Mouse (Mus musculus): ENCODE data around the gene Phospho2.

DNA sequence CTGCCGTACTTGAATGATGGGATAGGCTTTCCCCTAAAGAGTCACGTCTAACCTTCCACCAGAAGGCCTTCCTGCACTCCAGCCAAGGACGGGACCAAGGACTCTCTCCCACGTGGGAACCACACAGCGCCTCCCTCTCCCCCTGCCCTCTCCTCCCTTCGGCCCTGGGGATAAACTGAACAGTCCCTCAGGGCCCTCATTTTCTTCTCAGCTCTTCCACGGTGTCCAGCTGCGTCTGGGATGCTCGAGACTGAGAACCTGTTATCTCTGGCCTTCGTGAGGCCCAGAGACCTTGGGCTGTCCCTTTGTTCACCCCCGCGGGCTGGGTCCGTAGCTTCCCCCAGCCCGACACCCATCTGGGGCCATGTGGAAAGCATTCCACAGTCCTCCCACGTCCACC is 20.7 kb downstream of the Phospho2 start:
- no peak for TF ChIP-seq POLR2A (IDR thresholded peaks at IDR 0.05; ENCODE audit: control insufficient read depth, extremely low read depth, insufficient read depth, low read length, poor library complexity)
- no peak for TF ChIP-seq CTCF (IDR thresholded peaks at IDR 0.05; ENCODE audit: borderline replicate concordance, control insufficient read depth, extremely low read depth, insufficient read depth, low read length, poor library complexity)
